Mouse (Mus musculus) liver, postnatal 0 days (tissue): Measurements from ENCODE around the gene Prss41. TPM values are rescaled to one million over a fixed set of nuclear protein-coding genes. Genes with fewer than 3 reads are reported as not detected.

Experiments used
- ATAC-seq: fragments of 200-750 bp; cut with Nextera tagmentation; 2 replicates; pipeline ENCODE4 v1.8.0; 2017; ENCODE audit warnings: mild to moderate bottlenecking, moderate library complexity
- DNase-seq: peaks from one replicate; pipeline ENCODE4 v3.0.0-alpha.2; 2016
- H3K27ac ChIP-seq: fragments of 300-500 bp; sonication (generic); 2 replicates; pipeline ENCODE4 v1.5.1; 2014; ENCODE audit warnings: antibody characterized with exemption, moderate library complexity, mild to moderate bottlenecking, low read depth
- H3K27me3 ChIP-seq: fragments of 300-500 bp; sonication (generic); 2 replicates; pipeline ENCODE4 v1.6.1; 2014; ENCODE audit warnings: low read length, control low read depth, mixed read lengths; ENCODE audit not compliant: insufficient read depth
- H3K36me3 ChIP-seq: fragments of 300-500 bp; sonication (generic); replicated peaks from 2 replicates; pipeline ENCODE4 v1.6.1; 2014; ENCODE audit warnings: mild to moderate bottlenecking, control low read depth, low read length, moderate library complexity, mixed read lengths; ENCODE audit not compliant: insufficient read depth
- H3K4me1 ChIP-seq: fragments of 300-500 bp; sonication (generic); 2 replicates; pipeline ENCODE4 v1.6.1; 2014; ENCODE audit warnings: antibody characterized with exemption, mild to moderate bottlenecking, control low read depth; ENCODE audit not compliant: insufficient read depth
- H3K4me2 ChIP-seq: fragments of 300-500 bp; sonication (generic); 2 replicates; pipeline ENCODE4 v1.6.1; 2014; ENCODE audit warnings: low read depth, mild to moderate bottlenecking, low read length, moderate library complexity, mixed read lengths
- H3K4me3 ChIP-seq: fragments of 300-500 bp; sonication (generic); 2 replicates; pipeline ENCODE4 v1.5.1; 2014; ENCODE audit warnings: low read depth, low read length
- H3K9ac ChIP-seq: fragments of 300-500 bp; sonication (generic); replicated peaks from 2 replicates; pipeline ENCODE4 v1.6.1; 2014; ENCODE audit warnings: mild to moderate bottlenecking, moderate library complexity
- H3K9me3 ChIP-seq: fragments of 300-500 bp; sonication (generic); 2 replicates; pipeline ENCODE4 v1.6.1; 2016; ENCODE audit warnings: mild to moderate bottlenecking, control low read depth, low read length, mixed read lengths
- CTCF ChIP-seq: sonication (generic); IDR thresholded peaks from 2 replicates; pipeline ENCODE4 v1.5.1; 2016; ENCODE audit warnings: antibody characterized with exemption, low read depth
- EP300 ChIP-seq: IDR thresholded peaks from 2 replicates; pipeline ENCODE4 v1.6.1; 2016; ENCODE audit warnings: antibody characterized with exemption, low read depth, mild to moderate bottlenecking
- WGBS: fragments of 180-500 bp; shearing (Covaris S2); extraction: QIAGEN DNeasy Blood & Tissue Kit; methylation state at CpG from one replicate; pipeline ENCODE4 v1.1.7; 2014; ENCODE audit not compliant: insufficient replicate concordance; 5-methylcytosine and 5-hydroxymethylcytosine counted together
- polyA plus RNA-seq: library from polyadenylated mRNA; unstranded; fragments of >200 nt; fragmentation: Nextera tagmentation; extraction: Ambion mirVana; gene quantifications from 2 replicates; pipeline ENCODE4 v1.2.1, GENCODE M21; 2015

The Prss41 gene
- polyA plus RNA-seq, 1 experiment from 2014 or later, result 0.25 TPM

DNA sequence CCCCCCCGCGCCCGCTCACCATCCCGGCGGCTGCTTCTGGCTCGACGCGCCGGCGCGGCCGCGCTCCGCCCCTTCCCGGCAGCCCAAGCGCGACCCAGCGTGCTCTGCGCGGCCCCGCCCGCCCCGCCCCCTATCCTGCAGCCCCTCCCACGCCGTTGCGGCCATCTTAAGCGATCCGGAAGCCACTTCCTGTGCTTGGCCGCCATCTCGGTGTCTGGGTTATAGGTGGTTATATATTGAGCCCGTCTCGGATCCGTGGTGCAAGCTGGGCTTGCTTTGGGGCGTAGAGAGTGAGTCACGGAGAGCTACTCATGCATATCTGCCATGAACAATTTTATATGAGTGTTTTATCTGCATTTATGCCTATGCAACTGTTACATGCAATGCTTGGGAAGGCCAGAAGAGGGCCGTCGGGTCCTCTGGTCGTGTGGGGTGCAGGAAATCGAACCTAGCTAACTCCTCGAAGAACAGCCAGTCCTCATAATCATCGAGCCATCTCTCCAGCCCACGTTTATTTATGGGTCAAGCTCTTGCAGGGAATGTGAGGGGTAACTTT lies 14.8 kb downstream of the Prss41 start, which contains the start of gene Elob:
Elob (minus strand) TSS at position 73 of the 556 bp plus-strand sequence.
- under 1% methylated on average over 22 of the region's 42 CpGs for WGBS
- TF ChIP-seq EP300, result no peak
- peak; percentile 76 for TF ChIP-seq CTCF
- Histone ChIP-seq H3K27me3 (peaks cover 4% of the 10 kb centered on the region; the same call in 1 of the 2 replicates), H3K4me3 (peak within 1 kb of the TSS; percentile 86), H3K9me3 (no peaks in the 10 kb centered on the region; the same call in 1 of the 2 replicates), H3K4me1 (peaks cover 15% of the 10 kb centered on the region), H3K27ac (peak within 1 kb of the TSS; percentile 83), H3K36me3 (peaks cover 27% of the 10 kb centered on the region), H3K9ac (peak within 1 kb of the TSS; percentile 86), H3K4me2 (peak within 1 kb of the TSS; percentile 89)
- peak; percentile 92 for DNase-seq
- ATAC-seq, result peak; percentile 97

DNA sequence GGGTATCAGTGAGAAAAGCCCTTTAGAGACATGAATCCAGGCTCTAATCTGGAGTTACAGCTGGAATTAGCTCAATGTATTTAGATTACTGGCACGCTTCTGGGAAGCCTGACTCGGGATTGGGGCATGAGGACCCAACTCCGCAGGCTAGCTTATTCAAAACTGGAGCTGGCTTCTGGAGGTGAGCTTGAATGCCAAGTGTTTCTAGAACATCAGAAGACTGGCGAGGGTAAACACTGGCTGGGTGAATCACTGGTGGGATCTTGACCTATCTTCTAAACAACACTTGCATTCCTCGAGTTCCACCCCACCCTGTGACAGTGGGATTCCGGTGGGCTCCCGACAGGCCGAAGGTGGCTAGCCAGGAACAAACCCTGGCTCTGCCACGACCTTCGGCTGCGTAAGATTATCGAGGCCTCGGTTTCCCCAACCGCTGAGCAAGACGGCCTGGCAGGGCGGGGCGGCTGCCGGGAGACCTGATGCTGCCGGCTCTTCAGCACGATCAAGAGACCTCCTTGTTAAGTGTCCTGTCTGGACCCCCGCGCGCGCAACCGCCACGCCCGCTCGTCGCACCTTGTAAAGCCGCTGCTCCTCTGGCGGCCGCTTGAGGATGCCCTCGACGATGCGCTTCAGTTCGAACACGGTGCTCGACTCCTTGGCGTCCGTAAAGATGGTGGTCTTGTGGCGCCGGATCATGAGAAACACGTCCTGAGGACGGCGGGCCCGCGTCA lies 15.5 kb downstream of the Prss41 start:
- DNase-seq (peak; percentile 72), ATAC-seq (peak; percentile 71)
- Histone ChIP-seq H3K36me3 (peaks cover 34% of the 10 kb centered on the region), H3K4me2 (peak overlapping the region; percentile 89), H3K4me1 (peaks cover 15% of the 10 kb centered on the region), H3K27ac (peak overlapping the region; percentile 83), H3K9me3 (no peaks in the 10 kb centered on the region; the same call in 1 of the 2 replicates), H3K9ac (peak overlapping the region; percentile 86), H3K27me3 (no peaks in the 10 kb centered on the region), H3K4me3 (peak overlapping the region; percentile 86)
- TF ChIP-seq EP300, result no peak
- TF ChIP-seq CTCF, result peak; percentile 33; the same call in 1 of the 2 replicates
- WGBS, result under 1% methylated on average over 39 of the region's 47 CpGs

DNA sequence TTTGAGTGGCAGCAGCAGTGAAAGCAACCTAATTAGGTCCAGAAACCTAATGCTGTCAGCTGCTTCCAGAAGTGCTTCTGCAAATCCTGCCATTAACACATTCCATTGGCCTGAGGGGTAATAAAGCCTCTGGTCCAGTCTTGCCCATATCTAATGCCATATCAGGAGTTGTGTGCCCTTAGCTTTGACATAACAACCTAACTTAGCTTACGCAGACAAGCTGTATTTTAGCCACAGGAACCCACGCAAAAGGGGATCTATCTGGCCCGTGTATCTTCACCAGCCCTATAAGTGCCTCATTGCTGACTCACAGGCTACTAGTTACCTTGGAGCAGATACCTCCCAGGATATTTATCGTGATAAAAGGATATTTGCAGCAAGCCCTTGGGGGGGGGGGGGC lies 18.4 kb downstream of the Prss41 start:
- no peaks in the 10 kb centered on the region for H3K27me3 ChIP-seq
- no peak for TF ChIP-seq CTCF
- H3K36me3 ChIP-seq, result peaks cover 59% of the 10 kb centered on the region
- no peak overlapping the region for H3K4me2 ChIP-seq
- DNase-seq (no peak), ATAC-seq (no peak)
- H3K4me1 ChIP-seq, result peaks cover 15% of the 10 kb centered on the region
- no peak overlapping the region for H3K27ac ChIP-seq
- H3K9me3 ChIP-seq, result no peaks in the 10 kb centered on the region; the same call in 1 of the 2 replicates
- no peak overlapping the region for H3K9ac ChIP-seq
- H3K4me3 ChIP-seq, result no peak overlapping the region
- WGBS, result 82% methylated on average over 4 of the region's 4 CpGs

DNA sequence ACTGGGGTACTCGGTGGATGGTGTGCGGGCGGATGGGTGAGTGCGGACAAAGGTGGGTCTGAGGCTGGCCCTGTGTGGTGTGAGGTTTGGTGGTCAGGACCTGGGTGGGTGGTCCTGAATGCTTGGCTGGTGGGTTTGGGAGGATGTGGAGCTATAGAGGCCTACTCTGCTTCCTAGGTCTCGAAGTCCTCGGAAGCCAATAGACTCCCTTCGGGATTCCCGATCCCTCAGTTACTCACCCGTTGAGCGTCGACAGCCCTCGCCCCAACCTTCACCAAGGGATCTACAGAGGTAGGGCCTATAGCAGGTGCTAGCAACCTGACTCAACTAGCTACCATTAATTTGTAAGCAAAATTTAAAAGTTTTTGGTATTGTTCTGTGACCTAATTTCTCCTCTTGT lies 20.4 kb downstream of the Prss41 start:
- Histone ChIP-seq H3K27ac (no peak overlapping the region), H3K9ac (no peak overlapping the region), H3K9me3 (peaks cover 11% of the 10 kb centered on the region), H3K4me3 (no peak overlapping the region), H3K4me1 (peaks cover 11% of the 10 kb centered on the region), H3K27me3 (no peaks in the 10 kb centered on the region), H3K36me3 (peaks cover 79% of the 10 kb centered on the region), H3K4me2 (no peak overlapping the region)
- DNase-seq (no peak), ATAC-seq (no peak)
- TF ChIP-seq CTCF (no peak), EP300 (no peak)
- WGBS, result 89% methylated on average over 12 of the region's 12 CpGs

DNA sequence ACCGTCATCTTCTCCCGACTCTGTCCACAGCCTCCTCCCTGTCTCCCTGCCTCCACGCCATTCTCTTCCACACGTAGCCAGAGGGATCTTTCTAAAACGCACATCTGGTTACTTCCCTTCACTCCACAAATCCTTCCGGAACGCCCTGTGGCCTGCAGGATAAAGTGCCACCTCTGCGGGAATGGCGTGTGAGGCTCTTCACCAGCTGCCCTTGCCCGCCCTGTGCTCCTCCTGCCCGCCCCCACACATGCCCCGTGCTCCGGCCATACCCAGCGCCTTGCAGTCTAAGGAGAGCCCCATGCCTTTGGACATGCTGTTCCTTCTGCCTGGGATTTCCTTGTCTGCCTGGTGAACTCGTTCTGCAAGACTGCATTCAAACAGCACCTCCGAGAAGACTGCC lies 21.0 kb downstream of the Prss41 start:
- no peak overlapping the region for H3K4me3 ChIP-seq
- H3K4me2 ChIP-seq, result no peak overlapping the region
- no peak overlapping the region for H3K9ac ChIP-seq
- ATAC-seq (0 out of 2 replicates have a peak, but pooled peaks have one; percentile 17), DNase-seq (no peak)
- H3K9me3 ChIP-seq, result peaks cover 15% of the 10 kb centered on the region
- H3K4me1 ChIP-seq, result peaks cover 8% of the 10 kb centered on the region
- 84% methylated on average over 16 of the region's 16 CpGs for WGBS
- peaks cover 85% of the 10 kb centered on the region for H3K36me3 ChIP-seq
- H3K27me3 ChIP-seq, result no peaks in the 10 kb centered on the region
- no peak overlapping the region for H3K27ac ChIP-seq
- TF ChIP-seq EP300, result no peak
- TF ChIP-seq CTCF, result no peak

DNA sequence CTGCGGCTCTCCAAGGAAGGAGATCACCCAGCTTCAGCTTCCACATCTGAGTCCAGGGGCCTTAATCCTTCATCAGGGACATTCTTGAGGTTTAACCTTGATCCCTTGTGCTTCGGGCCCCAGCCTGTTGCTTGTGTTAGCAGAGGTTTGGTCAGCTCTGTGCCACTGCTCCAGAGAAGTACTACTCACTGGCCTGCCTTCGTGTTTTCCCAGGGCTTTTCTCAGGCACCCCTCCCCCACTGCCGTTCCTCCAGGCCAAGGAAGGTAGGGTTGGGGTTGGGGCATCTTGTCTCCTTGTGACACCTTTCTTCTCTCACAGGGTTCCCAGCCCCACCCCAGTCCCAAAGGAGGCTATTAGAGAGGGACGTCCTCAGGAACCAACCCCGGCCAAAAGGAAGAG lies 21.9 kb downstream of the Prss41 start:
- Histone ChIP-seq H3K27me3 (no peaks in the 10 kb centered on the region), H3K9ac (no peak overlapping the region), H3K4me1 (no peaks in the 10 kb centered on the region), H3K27ac (no peak overlapping the region), H3K36me3 (peaks cover 93% of the 10 kb centered on the region), H3K4me3 (no peak overlapping the region), H3K9me3 (peaks cover 15% of the 10 kb centered on the region), H3K4me2 (no peak overlapping the region)
- ATAC-seq (no peak), DNase-seq (no peak)
- TF ChIP-seq CTCF (no peak), EP300 (no peak)
- 77% methylated on average over 6 of the region's 6 CpGs for WGBS
